Mouse (Mus musculus): Measurements from ENCODE around the gene Ttc38.
A peak's percentile ranks its signal among the peaks of the same experiment; 100 is the strongest.

The Ttc38 gene

DNA sequence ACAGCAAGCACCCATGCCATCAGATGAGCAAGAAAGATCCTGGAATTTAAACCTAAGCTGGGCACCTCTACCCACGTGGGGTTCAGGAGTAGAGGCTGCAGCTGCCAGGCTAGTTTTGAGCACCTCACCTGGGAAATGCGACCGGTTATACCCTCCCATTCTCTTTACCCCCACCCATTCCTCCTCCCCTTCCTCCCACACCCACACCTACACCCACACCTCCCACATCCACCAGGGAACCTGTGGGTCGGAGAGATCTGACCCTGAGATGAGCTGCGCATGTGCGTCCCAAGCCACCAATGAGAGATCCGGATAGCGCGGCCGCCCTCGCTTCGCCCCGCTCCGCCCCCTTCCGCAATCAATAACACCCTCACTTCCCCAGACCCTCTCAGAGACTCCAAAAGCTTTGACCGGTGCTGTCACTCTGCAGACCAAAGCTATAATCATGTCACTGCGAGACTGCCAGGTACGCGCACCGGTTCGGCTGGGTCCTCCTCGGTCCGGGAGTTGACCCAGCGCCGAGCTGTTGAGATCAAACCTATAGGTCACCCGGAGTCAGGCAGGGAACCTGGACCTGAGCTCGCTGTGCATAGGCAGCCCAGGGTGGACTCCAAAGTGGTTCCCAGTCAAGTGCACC, at the start of gene Ttc38:
Ttc38 (plus strand) TSS at position 353 of the 637 bp plus-strand sequence.
- ATAC-seq (ENCODE audit: low TSS enrichment): peak; percentile 96

DNA sequence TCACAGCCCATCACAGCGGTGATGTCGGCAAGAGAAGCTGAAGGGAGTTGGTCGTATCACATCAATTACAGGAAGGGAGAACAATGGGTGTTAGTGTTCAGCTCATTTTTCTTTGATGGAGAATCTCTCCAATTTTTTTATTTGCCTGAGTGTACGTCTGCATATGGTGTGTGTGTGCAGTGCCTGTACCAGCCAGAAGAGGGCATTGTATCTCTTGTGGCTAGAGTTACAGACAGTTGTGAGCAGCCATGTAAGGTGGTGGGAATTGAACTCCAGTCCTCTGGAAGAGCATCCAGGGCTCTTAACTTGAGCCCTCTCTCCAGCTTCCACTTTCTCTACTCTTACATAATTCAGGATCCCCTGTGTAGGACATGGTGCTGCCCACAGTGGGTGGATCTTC, 49.0 kb upstream of the Ttc38 start:
- ATAC-seq (ENCODE audit: low TSS enrichment): no peak

DNA sequence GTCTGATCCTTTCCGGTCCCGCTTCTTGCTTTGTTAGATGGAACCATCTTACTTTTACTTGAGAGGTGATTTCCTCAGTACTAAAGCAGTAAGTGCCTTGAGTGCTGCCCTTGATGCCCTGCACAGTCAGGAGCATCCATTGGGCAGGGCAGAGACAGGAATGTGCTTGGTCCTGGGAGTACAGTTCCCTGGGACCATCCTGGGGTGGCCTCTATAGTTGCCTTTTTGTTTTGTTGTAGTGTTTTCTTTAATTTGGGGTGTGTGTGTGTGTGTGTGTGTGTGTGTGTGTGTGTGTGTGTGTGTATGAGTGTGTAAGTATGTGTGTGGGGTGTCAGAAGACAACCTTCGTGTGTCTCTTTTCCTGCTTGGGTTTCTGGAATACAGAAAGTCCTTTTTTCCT, 47.8 kb upstream of the Ttc38 start:
- ATAC-seq (ENCODE audit: low TSS enrichment): no peak

DNA sequence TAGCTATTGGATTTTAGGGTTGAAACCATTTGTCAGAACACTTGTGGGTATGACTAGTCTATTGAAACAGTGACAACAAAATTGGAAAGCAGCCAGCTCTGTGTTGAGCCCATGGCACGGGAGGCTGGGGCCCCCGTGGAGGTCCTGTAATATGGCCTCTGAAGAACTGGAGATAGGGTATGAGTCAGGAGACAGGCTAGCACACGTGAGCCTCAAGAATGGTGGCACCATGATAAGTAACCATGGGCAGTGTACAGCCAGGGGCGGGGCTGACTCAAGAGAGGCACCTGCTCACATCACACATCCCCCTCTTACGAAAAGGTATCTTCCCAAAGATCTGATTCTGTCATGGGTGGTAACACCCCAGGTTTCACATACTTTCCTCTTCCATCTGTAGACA, 45.4 kb upstream of the Ttc38 start:
- no peak for ATAC-seq (ENCODE audit: low TSS enrichment)

DNA sequence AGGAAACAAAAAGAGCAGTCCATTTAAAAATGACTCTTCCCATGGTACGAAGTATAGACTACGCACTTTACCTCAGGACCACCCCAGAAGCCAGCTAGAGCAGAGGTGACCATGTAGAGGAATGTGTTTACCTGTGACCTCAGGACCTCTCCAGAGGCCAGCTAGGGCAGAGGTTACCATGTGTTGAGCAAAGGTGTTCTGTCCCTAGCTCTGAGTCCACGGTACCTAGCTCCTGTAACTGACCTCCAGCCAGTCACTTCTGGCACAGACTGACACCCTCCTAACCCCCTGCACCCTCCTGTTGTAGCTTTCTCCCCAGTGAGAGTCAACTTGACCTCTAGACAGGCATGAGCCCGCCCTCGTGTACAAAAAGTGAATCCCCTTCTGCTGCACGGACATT, 44.6 kb upstream of the Ttc38 start:
- no peak for ATAC-seq (ENCODE audit: low TSS enrichment)

DNA sequence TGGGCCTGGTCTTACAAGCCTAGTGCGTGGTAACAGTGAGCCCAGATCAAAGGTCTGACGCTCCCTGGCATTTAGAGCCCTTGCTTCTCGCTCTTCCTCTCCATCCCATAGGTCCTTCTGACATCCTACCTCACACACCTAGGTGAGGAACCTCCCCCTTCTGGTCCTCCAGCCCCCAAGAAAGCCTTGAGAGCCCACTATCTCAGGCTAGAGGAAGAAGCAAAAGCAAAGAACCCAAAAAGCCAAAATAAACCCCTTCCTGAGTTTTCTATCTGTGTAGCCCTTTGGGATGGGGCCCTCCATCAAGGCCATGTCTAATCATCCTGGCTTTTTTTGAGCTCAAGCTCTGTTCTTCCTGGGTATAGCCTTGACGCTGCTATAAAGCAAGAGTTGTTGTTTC, 44.1 kb upstream of the Ttc38 start:
- no peak for ATAC-seq (ENCODE audit: low TSS enrichment)

DNA sequence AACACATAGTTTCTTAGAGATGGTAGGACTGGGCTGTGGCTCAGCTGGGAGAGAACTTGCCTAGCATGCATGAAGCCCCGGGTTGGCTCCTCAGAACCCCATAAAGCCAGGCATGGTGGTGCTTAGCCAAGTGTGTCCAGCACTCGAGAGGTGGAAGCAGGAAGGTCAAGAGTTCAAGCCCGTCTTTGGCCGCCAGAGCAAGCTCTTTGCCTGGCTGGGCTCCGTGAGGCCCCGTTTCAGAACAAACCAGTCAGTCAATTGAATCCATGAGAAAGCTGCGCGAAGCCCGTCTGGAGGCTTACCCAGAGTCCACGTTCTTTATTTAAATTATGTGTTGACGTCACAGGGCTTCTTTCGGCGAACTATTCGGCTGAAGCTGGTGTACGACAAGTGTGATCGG, 43.5 kb upstream of the Ttc38 start:
- ATAC-seq (ENCODE audit: low TSS enrichment): no peak

DNA sequence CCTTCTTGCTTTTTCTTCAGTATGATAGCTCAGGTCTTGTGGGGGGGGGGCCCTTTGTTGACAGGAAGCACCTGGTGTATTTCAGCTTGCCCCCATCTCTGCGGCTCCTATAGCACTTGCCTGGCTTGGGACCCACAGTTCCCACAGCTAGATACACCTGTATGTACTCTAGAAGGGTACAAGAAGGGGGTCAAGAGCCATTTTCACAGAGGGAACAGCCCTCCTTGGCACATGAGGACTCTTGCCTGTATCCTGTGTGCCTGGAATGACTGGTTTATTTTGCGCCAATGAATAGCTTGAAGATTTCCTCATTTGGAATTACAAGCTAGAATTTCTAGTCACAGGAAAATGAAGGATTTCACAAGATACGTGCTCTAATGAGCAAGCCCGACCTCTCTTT, 40.7 kb upstream of the Ttc38 start:
- no peak for ATAC-seq (ENCODE audit: low TSS enrichment)

DNA sequence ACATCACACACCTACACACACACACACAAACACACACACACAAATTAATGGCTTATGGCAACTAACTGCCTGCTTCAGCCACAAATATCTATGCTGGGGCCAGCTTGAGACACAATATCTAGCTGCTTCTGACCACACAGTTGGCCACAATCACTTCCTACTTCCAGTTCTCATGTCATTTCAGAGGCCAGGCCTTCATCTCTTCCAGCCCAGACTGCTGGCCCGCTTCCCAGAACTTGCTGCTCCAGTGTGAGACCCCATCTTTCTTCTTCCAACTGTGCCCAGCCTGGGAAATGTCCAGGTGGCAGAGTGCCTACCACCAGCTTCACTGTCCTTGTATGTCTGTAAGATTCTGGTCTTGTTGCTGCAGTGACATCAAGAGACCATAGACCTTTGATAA, 39.3 kb upstream of the Ttc38 start:
- no peak for ATAC-seq (ENCODE audit: low TSS enrichment)

DNA sequence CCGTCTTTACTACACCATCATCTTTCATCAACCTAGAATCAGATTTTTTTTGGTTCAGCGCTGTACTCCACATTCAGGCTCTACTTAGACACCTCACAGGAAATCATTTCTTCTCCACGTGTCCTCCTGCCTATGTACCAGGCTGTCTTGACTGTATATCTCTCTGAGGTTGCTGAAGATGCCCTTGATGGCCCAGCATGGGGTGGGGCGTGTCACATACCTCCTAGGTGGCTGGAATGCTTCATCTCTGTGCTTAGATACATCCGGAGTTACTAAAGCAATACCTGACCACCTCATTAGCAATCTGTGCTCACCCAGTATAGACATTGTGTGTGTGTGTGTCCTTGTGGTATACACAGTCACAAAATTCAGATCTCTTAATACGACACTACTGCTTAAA, 36.6 kb upstream of the Ttc38 start:
- no peak for ATAC-seq (ENCODE audit: low TSS enrichment)

DNA sequence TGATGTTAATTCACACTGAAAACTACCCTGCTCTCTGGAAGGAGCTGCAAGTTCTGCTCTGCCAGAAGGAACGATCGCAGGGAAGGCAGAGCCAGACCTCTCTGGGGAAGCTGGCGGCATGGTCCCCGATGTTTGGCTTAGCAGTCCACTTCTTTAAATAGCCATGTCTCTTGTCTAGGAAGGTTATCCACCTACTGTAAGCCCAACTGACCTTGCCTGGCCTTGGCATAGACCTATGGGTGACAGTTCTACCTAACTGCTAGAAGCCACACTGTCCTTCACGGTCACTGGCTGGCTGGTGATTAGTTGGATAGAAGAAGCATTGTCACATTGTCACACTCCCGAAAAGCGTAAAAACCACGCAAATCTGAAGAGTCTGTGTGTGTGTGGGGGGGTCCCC, 33.4 kb upstream of the Ttc38 start:
- no peak for ATAC-seq (ENCODE audit: low TSS enrichment)

DNA sequence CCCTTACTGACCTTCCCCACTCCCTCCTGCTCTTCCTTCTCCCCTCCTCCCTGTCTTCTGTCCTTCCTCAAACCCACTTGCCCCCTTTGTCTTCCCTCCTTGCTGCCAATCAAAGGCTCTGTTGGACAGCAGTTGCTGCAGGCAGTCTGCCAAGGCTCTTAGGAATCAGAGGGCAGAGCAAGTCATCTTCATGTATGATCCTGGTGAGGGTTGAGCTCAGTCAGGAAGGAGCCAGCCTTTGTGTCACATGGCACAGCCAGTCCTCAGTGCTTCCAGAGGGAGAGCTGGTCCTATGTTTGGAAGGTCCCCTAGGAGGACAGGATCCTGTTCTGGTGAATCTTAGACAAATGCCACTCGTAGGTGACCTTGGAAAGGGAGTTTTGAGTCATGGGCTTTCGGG, 29.2 kb upstream of the Ttc38 start:
- ATAC-seq (ENCODE audit: low TSS enrichment): no peak

DNA sequence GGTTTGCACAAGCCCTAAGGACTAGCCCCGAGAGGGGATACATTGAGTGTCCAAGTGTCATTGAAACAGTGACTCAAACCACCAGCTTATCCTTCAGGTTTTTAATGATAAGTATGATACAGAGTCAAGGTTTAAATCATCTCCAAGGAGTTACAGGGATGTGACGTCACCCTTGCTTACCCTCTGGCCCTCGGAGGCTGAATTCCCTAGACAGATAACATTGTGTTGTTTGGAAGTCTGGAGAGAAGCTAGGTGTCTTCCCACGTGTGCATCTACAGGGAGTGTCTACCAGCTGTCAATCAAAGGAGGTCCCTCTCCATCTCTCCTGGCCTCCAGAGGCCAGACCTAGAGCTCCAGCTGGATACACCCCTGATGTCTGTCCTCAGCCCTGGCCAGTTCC, 25.2 kb upstream of the Ttc38 start:
- ATAC-seq (ENCODE audit: low TSS enrichment): no peak

DNA sequence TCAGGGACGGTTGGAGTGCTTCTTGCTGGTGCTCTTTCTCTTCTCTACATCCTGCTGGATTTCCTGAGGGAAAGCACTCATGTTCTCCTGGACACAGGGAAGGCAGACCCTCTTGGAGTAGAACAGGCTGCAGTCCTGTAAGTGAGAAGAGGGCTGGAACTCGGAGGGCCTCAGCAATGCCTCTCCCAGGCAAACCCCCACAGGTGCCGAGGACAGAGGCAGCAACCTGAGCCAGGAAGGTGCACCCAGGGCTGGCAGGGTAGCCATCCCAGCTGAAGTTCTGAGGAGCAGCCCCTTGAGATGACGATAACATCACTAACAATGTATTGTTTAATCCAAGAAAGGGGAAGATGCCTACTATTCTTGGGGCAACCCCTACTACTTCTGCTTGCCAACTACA, 24.7 kb upstream of the Ttc38 start:
- ATAC-seq (ENCODE audit: low TSS enrichment): no peak

DNA sequence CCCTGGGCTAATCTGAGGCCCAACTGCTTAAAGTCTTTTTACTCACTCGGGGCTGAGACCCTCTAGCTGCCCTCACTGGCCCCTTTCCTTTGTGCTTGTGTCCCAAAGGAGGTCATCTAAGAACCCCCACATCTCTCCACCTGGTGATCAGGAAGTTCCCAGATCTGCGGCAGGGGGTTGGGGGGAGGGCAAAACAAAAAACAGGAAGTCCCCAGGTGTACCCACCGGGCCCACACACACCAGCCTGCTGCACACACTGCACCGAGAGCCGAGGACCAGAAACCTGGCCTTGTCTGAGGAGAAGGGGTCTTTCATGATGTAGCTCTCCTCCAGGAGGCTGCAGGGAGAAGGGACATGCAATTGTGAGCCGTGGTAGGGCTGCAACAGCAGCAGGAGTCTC, 24.1 kb upstream of the Ttc38 start:
- ATAC-seq (ENCODE audit: low TSS enrichment): no peak

DNA sequence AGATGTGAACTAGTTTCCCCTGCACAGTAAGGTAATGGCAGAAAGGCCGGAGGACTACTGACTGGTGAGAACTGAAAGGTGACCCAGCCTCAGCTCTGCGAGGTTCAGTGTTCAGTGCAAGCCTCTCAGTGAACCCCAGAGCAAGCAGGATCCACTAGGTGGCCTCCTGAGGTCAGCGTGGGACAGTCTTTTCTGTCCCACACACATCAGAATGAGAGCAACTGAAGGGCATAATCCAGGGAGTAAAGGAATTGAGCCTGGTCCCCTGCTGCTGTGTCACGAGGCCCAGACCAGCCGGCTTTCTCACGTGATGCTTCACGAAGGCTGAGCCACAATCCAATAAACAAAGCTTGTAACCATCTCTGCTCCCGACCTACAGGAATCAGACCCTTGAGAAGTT, 23.7 kb upstream of the Ttc38 start:
- ATAC-seq (ENCODE audit: low TSS enrichment): no peak

DNA sequence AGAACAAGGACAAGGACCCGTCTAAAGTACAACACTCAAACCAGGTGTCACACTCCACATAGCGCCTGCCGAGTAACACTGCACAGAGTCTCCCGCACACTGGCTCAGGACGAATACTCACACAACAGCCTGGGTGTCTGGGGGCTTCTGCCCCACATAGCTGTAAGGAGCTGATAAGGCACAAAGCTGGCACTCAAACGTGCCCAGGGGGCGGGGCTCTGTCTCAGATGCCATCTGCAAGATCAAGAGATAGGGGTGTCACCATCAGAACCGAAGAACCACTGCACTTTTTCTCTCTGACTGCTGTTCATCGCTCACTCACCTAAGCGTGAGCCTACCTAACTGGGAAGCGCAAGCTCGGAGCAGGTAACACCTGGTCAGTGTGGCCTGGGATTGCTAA, 23.0 kb upstream of the Ttc38 start:
- no peak for ATAC-seq (ENCODE audit: low TSS enrichment)

DNA sequence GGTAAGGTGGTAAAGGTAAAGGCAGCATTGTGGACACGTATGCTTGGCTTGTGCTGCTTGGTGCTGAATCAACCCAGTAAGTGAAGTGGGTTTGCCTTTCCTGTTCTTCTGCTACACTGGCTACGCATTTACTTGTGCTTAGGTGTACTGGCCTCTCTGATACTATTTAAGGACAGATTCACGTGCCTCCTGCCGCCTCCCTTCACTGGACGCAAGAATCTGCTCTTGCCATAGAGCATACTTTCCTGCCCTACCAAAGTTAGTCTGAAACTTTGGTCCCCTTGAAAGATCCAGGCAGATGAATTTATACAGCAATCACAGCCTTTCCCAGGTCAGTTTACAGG, 21.7 kb upstream of the Ttc38 start:
- no peak for ATAC-seq (ENCODE audit: low TSS enrichment)

DNA sequence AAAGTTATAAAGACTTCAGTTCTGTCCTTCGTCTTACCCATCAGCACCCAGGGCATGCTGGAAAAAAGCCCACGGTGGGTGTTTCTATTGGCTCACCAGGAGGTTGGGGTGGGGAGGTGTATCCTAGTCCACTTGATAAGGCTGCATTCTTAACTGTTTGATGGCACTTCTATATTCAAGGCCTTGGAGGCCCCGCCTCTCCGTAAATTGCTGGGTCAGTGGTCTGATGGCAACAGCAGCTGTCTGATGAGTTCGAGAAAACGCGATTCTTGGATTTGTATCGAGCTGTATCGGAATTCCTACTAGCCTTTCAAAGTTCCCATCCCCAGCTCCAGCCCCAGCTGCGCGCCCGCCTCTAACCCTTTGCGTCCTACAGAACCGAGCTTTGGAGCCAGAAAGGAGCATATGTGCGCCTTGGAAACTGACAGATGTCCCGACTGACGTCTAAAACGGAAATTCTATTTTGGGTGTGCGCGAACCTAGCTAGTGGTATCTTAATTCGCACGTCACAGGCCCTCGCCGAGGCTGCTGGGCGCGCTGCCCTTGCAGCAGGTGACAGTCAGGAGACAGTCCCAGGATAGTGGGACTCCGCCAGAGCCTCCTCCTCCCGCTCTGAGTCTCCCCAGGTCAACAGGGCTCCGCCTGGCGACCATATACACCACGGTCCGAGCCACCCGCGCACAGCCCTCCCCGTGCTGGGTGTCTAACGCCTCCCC, 21.1 kb upstream of the Ttc38 start:
- ATAC-seq (ENCODE audit: low TSS enrichment): peak; percentile 70

DNA sequence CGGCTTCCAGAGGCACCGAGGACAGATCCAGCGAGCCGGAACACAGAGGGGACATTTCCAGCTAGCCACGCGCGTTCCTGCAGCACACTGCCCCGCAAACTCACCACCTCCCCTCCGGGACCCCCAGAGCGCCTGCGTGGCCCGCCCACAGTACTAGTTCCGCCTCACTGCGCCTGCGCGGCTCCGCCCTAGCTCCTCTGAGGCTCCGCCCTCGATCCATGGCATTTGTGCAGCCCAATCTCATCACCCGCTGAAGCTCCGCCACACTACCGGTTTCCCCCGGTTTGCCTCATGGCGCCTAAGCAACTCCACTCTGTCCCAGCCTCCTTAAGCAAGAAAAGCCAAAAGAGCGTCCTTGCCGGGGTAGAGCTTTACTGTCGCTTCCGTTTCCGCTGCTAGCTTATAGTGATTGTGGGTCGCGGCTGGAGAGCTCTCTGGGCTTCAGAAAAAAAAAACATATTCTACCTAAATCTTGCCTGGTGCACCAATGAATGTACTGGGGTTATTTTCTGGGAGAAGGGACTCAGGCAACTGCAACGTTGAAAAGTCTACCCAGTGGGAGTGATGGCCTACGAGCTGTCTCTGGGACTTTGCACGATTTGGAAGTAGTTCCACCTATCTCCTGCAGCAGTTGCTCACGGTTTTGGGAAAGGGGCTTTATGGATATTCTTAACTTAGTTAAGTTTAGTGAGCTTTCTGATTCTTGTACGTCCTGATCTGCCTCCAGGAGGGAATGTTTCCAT, 20.4 kb upstream of the Ttc38 start, which contains the start of gene Cdpf1:
Cdpf1 (minus strand) TSS at position 163 of the 743 bp plus-strand sequence.
- ATAC-seq (ENCODE audit: low TSS enrichment): peak; percentile 92

DNA sequence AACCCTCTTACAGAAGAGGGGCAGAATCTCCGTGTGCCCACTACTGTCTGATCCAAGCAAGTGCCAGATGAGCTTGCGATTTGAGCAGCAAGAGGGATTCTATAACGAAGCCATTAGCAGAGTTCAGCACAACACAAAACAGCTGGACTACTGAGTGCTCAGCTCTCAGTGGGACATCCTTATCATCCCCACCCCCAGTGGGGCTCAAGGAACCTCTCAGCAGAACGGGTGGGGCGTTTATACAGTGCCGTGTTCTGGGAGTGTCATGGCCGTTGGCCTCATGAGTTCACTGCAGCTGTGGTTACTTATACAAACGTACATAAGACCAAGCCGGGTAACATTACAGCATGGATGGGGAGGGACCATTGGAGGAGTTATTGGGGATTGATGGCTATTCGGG, 18.7 kb upstream of the Ttc38 start:
- ATAC-seq (ENCODE audit: low TSS enrichment): no peak

DNA sequence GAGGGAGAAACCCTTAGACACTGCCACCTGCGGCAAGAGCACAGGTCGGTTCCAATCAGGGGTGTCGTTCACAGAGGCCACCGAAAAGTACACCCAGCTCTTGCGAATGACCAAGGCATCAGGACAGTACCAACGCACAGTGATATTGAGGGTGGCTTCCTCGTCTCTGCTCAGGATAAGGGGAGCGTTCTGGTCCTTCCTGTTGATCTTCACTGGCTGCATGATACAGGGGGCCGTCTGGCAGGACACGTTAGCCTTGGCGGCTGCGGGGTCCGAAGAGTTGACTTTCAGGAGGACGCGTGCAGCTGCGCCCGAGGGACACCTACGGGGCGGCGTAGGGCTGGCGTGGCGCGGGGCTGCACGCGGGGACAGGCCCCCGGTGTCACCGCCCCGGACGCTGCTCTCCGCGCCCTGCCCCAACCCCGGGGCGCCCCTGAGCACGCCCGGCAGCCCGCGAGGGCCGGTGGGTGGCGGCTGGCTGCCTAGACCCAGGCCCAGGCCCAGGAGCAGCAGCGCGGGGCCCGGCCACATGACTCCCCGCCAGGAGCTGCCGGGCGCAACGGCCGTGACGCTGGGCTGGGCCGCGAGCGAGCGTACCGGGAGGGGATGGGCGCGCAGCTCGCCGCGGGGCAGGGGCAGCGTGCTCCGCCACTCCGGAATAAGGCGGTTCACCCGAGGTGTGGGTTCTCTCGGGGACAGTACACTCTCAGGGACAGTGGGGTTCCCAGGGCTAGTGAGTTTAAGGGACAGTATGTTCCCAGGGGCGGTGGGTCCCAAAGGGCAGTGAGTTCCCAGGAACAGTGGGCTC, 10.7 kb upstream of the Ttc38 start, which contains the start of gene Pkdrej:
Pkdrej (minus strand) TSS at position 532 of the 808 bp plus-strand sequence.
- peak; percentile 91 for ATAC-seq (ENCODE audit: low TSS enrichment)

Measured in frontal cortex, adult (tissue).